Mouse (Mus musculus) cerebellum, adult 2 months (tissue): ENCODE results near the gene Gm1043. TPM values are rescaled to one million over a fixed set of nuclear protein-coding genes. Genes with fewer than 3 reads are reported as not detected.

Experiments
- DNase-seq, 2 experiments: peaks; one replicate each; pipeline ENCODE4 v3.0.0; 2021
- H3K27ac ChIP-seq: fragments of 200-500 bp; 2 replicates; pipeline ENCODE4 v1.5.1; 2012; ENCODE audit warnings: low read length, control low read depth, inconsistent platforms; ENCODE audit not compliant: insufficient read depth
- H3K27me3 ChIP-seq: fragments of 200-500 bp; 2 replicates; pipeline ENCODE4 v1.6.1; 2012; ENCODE audit warnings: inconsistent platforms, mild to moderate bottlenecking, low read length, moderate library complexity; ENCODE audit not compliant: control insufficient read depth, insufficient read depth
- H3K4me1 ChIP-seq: fragments of 200-500 bp; 2 replicates; pipeline ENCODE4 v1.6.1; 2011; ENCODE audit warnings: low read length; ENCODE audit not compliant: control insufficient read depth, insufficient read depth
- H3K4me3 ChIP-seq: fragments of 200-500 bp; replicated peaks from 2 replicates; pipeline ENCODE3; 2011; ENCODE audit warnings: mild to moderate bottlenecking, low read depth, low read length, control low read depth; ENCODE audit not compliant: insufficient read depth
- CTCF ChIP-seq: fragments of 200-500 bp; IDR thresholded peaks from 2 replicates; pipeline ENCODE4 v1.5.1; 2011; ENCODE audit warnings: low read depth, mild to moderate bottlenecking, control low read depth, low read length, moderate library complexity, borderline replicate concordance; ENCODE audit not compliant: insufficient read depth
- POLR2A ChIP-seq: fragments of 200-500 bp; IDR thresholded peaks from 2 replicates; pipeline ENCODE4 v1.6.1; 2011; ENCODE audit warnings: low read length, control low read depth, borderline replicate concordance; ENCODE audit not compliant: insufficient read depth
- WGBS: fragments of 180-500 bp; shearing (Covaris S2); methylation state at CpG from one replicate; pipeline ENCODE4 v1.1.7; 2018; 5-methylcytosine and 5-hydroxymethylcytosine counted together
- polyA plus RNA-seq: library from polyadenylated mRNA; depleted of rRNA; stranded (reverse); fragments of >200 nt; gene quantifications from 2 replicates; pipeline ENCODE4 v1.2.3, GENCODE M21; 2012; rRNA removed

Gene Gm1043
- polyA plus RNA-seq, 1 experiment = 6.0 TPM

DNA sequence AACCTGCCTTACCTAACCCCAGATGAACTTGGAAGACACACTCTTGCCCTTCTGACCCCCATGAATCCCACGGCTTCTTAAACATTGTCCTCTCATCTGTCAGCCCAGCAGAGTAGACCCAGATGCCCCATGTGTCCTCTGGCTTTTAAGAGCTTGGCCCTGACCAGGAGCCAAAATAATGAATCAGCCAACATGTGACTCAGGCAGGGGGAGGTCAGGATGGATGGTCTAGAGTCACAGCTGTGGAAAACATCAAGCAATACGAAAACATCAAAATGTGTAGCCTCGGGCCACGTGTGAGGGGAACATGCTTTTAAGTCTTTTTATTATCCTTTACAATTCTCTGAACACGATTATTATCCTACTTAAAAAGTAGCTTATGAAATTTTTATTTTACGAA is 178.6 kb downstream of the Gm1043 start:
- WGBS = 65% methylated on average over 6 of the region's 6 CpGs
- TF ChIP-seq POLR2A (no peak), CTCF (no peak)
- no peak for DNase-seq

More for the DNA sequence above, 178.6 kb downstream of the Gm1043 start:
- Histone ChIP-seq H3K4me1 (peaks cover 30% of the 10 kb centered on the region), H3K27me3 (no peaks in the 10 kb centered on the region), H3K4me3 (no peak overlapping the region), H3K27ac (no peak overlapping the region)

Other genes with a start within 250 kb of the Gm1043 start
- 259 and 273 TPM in 2 replicates for gene Ppp2r2c, start 216.9 kb upstream of the Gm1043 start, polyA plus RNA-seq
- gene Wfs1, start 96.2 kb upstream of the Gm1043 start, polyA plus RNA-seq = 27.2 and 28.3 TPM in 2 replicates
- gene Crmp1, start 156.6 kb downstream of the Gm1043 start, polyA plus RNA-seq = 207 and 227 TPM in 2 replicates